Mouse (Mus musculus): Measurements from ENCODE around the gene 1700031F05Rik. TPM values are rescaled to one million over a fixed set of nuclear protein-coding genes. Genes with fewer than 3 reads are reported as not detected.
"Not testable (repeated sequence)": the region's sequence is repeated elsewhere in the genome, so short reads cannot be mapped to it uniquely, and the experiment has no call there.

Gene 1700031F05Rik
- not detected in 2 replicates for polyA plus RNA-seq (2015; fragmentation: Nextera tagmentation; extraction: Ambion mirVana)

GRCm38 (mm10) chrX:102867871-102868270, at the start of gene 1700031F05Rik:
Gene 1700031F05Rik (minus strand): TSS chrX:102867971.
- 88% methylated on average over 6 of the region's 6 CpGs for WGBS
- no peak within 1 kb of the TSS for H3K4me2 ChIP-seq
- H3K9ac ChIP-seq = no peak within 1 kb of the TSS
- no peaks in the 10 kb centered on the region for H3K36me3 ChIP-seq
- H3K4me1 ChIP-seq (replicated peaks) = no peaks in the 10 kb centered on the region
- ATAC-seq (replicated peaks; ENCODE audit: insufficient number of reproducible peaks, insufficient read depth, low FRiP score, low read depth) = no peak
- no peaks in the 10 kb centered on the region for H3K9me3 ChIP-seq (replicated peaks)
- H3K27me3 ChIP-seq = no peaks in the 10 kb centered on the region
- H3K27ac ChIP-seq = no peak within 1 kb of the TSS
- no peak within 1 kb of the TSS for H3K4me3 ChIP-seq

- not testable (repeated sequence) for ATAC-seq (replicated peaks; ENCODE audit: insufficient number of reproducible peaks, insufficient read depth, low FRiP score, low read depth); H3K27ac ChIP-seq; H3K4me2 ChIP-seq; H3K36me3 ChIP-seq; H3K27me3 ChIP-seq; H3K4me1 ChIP-seq (replicated peaks); H3K9me3 ChIP-seq (replicated peaks); H3K4me3 ChIP-seq; H3K9ac ChIP-seq
- WGBS = 54% methylated on average over 1 of the region's 1 CpGs
Measured at GRCm38 (mm10) chrX:102914823-102915222, 47.1 kb upstream of the 1700031F05Rik start.

- not testable (repeated sequence) for H3K27me3 ChIP-seq; H3K9me3 ChIP-seq (replicated peaks); H3K4me3 ChIP-seq; H3K4me1 ChIP-seq (replicated peaks); H3K9ac ChIP-seq; H3K36me3 ChIP-seq; ATAC-seq (replicated peaks; ENCODE audit: insufficient number of reproducible peaks, insufficient read depth, low FRiP score, low read depth); H3K27ac ChIP-seq; H3K4me2 ChIP-seq
- WGBS = 81% methylated on average over 7 of the region's 9 CpGs
Measured at GRCm38 (mm10) chrX:102908587-102908986, 40.8 kb upstream of the 1700031F05Rik start, which contains the start of the genes Dmrtc1a and 1700011M02Rik. Gene Dmrtc1a (minus strand): TSS chrX:102908687. Gene 1700011M02Rik (plus strand): TSS chrX:102908905.

GRCm38 (mm10) chrX:102854516-102854915, 13.3 kb downstream of the 1700031F05Rik start, which contains the start of gene Dmrtc1c2:
Gene Dmrtc1c2 (minus strand): TSS chrX:102854616.
- H3K4me3 ChIP-seq; ATAC-seq (replicated peaks; ENCODE audit: insufficient number of reproducible peaks, insufficient read depth, low FRiP score, low read depth); H3K27me3 ChIP-seq; H3K4me2 ChIP-seq; H3K9me3 ChIP-seq (replicated peaks); H3K27ac ChIP-seq; H3K4me1 ChIP-seq (replicated peaks); H3K9ac ChIP-seq; H3K36me3 ChIP-seq: not testable (repeated sequence)
- 96% methylated on average over 5 of the region's 13 CpGs for WGBS

GRCm38 (mm10) chrX:102812311-102812710, 55.5 kb downstream of the 1700031F05Rik start:
- ATAC-seq (replicated peaks; ENCODE audit: insufficient number of reproducible peaks, insufficient read depth, low FRiP score, low read depth) = no peak

More at GRCm38 (mm10) chrX:102812311-102812710, 55.5 kb downstream of the 1700031F05Rik start:
- H3K36me3 ChIP-seq = no peaks in the 10 kb centered on the region
- no peak overlapping the region for H3K27ac ChIP-seq
- no peak overlapping the region for H3K4me2 ChIP-seq
- H3K4me3 ChIP-seq = no peak overlapping the region
- 53% methylated on average over 4 of the region's 4 CpGs for WGBS
- no peak overlapping the region for H3K9ac ChIP-seq
- H3K9me3 ChIP-seq (replicated peaks) = no peaks in the 10 kb centered on the region
- H3K27me3 ChIP-seq = no peaks in the 10 kb centered on the region; the same call in 1 of the 2 replicates
- H3K4me1 ChIP-seq (replicated peaks) = no peaks in the 10 kb centered on the region

Other genes with a start within 250 kb of the 1700031F05Rik start
- gene Phka1, start 223.7 kb downstream of the 1700031F05Rik start, polyA plus RNA-seq (2015; fragmentation: Nextera tagmentation; extraction: Ambion mirVana) = 9.6 and 10.5 TPM in 2 replicates
- not detected in 2 replicates for gene Gm3880, start 181.0 kb downstream of the 1700031F05Rik start, polyA plus RNA-seq (2015; fragmentation: Nextera tagmentation; extraction: Ambion mirVana)
- gene Gm9112, start 160.3 kb downstream of the 1700031F05Rik start, polyA plus RNA-seq (2015; fragmentation: Nextera tagmentation; extraction: Ambion mirVana) = not detected in 2 replicates
- gene Dmrtc1b, start 160.1 kb downstream of the 1700031F05Rik start, polyA plus RNA-seq (2015; fragmentation: Nextera tagmentation; extraction: Ambion mirVana) = not detected in 2 replicates
- gene Dmrtc1c1, start 65.0 kb downstream of the 1700031F05Rik start, polyA plus RNA-seq (2015; fragmentation: Nextera tagmentation; extraction: Ambion mirVana) = not detected in 2 replicates
- not detected in 2 replicates for gene Dmrtc1c2, start 13.4 kb downstream of the 1700031F05Rik start, polyA plus RNA-seq (2015; fragmentation: Nextera tagmentation; extraction: Ambion mirVana)
- gene Dmrtc1a, start 40.7 kb upstream of the 1700031F05Rik start, polyA plus RNA-seq (2015; fragmentation: Nextera tagmentation; extraction: Ambion mirVana) = 0.33 and 0.66 TPM in 2 replicates
- gene 1700011M02Rik, start 40.9 kb upstream of the 1700031F05Rik start, polyA plus RNA-seq (2015; fragmentation: Nextera tagmentation; extraction: Ambion mirVana) = not detected in 2 replicates
- gene 1700018G05Rik, start 60.4 kb upstream of the 1700031F05Rik start, polyA plus RNA-seq (2015; fragmentation: Nextera tagmentation; extraction: Ambion mirVana) = not detected in 2 replicates

All from heart, embryonic 15.5 days (tissue).